Mouse (Mus musculus) olfactory bulb, adult 2 months (tissue): ENCODE results near the gene Gm27029.

ENCODE experiments used
- CTCF ChIP-seq: fragments of 200-500 bp; IDR thresholded peaks from 2 replicates; pipeline ENCODE4 v1.5.1; 2012; ENCODE audit warnings: low read depth, mild to moderate bottlenecking, low read length, moderate library complexity; ENCODE audit not compliant: insufficient read depth
- POLR2A ChIP-seq: fragments of 200-500 bp; IDR thresholded peaks from 2 replicates; pipeline ENCODE4 v1.6.1; 2012; ENCODE audit warnings: mild to moderate bottlenecking, low read depth, low read length, moderate library complexity; ENCODE audit not compliant: insufficient read depth

DNA sequence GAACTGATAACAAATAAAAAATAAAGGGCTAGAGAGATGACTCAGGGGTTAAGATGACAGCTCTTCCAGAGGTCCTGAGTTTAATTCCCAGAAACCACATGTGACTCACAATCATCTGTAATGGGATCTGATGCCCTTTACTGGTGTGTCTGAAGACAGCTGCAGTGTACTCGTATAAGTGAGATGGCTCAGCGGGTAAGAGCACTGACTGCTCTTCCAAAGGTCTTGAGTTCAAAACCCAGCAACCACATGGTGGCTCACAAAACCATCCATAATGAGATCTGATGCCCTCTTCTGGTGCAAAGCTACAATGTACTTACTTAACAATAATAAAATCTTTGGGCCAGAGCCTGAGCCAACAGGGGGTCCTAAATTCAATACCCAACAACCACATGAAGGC is 9.3 kb downstream of the Gm27029 start:
- TF ChIP-seq CTCF (no peak), POLR2A (no peak)
